Mouse (Mus musculus) 3134 (cell line): Measurements from ENCODE around the gene Tpd52l2.

Experiments
- DNase-seq: peaks from one replicate; pipeline ENCODE4 v3.0.0-alpha.2; 2011; ENCODE audit warnings: low spot score; ENCODE audit not compliant: insufficient read length; ENCODE audit errors: extremely low read depth

The Tpd52l2 gene

DNA sequence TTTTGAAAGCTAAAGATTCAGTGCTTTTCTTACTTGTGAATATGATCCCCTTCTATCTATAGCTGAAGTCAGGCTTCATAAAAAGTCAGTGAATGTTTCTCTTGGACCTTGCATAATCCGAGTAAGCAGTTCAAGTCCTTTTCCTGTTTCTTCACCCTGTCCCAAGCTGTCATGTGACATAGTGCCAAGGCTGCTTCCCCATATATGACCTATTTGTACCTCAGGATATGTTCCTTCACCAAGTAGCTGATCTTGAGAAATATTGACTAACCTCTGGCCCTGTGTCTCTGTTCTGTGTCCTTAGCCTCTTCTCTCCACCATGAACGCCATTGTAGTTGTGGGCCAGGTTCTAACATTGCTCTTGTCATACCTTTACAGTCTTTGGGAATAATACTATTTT is 39.5 kb downstream of the Tpd52l2 start:
- DNase-seq = no peak

DNA sequence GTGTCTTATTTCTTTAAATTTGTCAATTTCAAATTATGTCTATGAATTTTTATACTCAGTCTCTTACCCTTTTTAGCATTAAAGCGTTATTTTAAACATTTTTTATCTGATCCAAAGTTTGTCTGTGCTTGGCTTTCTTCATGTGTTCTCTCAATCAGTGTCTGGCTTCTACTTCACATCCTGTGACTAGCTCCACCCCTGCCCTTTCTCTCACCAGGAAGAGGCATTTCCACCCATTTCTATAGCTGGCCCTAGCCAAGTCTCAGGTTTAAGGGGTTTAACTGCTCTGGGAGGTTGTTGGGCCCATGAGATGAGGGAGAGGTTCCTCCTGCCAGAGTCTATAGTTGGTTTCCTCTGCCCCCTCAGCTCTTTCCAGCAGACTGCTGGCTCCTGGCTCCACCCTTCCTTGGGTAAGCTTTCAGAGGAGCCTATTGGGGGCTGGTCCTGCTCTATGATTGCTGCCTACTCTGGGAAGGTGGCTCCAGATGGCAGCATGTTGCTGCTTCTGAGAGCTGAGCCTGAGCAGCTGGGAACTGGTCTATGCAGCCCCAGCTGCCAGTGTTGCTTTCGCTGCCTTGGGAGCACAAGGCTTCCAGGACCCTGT is 40.6 kb downstream of the Tpd52l2 start:
- no peak for DNase-seq

DNA sequence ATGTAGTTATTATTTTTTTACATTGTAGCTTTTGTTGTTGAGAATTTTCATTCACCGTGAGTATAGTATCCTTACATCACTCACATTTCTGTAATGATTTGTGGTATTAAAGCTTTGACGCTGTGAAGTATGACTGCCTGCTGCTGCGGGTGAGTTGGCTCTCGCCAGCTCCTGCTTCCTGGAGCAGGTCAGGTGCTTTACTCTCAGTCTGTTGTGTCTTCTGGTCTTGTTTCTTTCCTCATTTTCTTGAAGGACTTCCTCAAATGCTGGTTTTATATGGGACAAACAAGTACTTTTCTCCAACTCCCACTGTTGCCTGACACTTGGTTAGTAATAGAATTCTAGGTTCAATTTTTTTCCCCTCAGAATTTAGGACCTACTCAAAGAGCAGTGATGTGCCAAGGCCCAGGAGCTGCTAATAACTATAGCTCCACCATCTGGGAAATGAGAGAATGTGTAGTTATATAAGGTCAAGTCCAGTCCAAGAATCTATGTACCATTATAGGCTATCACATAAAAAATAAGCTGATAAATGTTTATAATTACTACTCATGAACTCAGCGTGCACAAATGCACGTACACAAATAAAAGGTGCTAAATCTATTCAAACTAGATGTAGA is 44.9 kb downstream of the Tpd52l2 start:
- DNase-seq = no peak

DNA sequence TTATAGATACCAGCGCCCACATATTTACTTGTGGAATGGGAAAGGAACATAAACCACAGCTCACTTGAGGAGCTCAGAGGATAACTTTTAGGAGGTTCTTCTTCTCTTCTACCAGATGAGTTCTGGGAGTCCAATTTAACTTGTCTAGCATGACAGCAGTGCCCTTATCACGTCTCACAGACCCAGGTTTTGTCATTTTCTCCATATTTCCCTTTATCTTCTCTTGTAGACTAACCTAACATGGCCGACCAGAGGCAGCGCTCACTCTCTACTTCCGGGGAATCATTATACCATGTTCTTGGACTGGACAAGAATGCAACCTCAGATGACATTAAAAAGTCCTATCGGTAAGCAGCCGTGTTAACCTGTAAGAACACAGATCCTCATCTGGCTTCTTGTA is 49.2 kb downstream of the Tpd52l2 start:
- DNase-seq = no peak

DNA sequence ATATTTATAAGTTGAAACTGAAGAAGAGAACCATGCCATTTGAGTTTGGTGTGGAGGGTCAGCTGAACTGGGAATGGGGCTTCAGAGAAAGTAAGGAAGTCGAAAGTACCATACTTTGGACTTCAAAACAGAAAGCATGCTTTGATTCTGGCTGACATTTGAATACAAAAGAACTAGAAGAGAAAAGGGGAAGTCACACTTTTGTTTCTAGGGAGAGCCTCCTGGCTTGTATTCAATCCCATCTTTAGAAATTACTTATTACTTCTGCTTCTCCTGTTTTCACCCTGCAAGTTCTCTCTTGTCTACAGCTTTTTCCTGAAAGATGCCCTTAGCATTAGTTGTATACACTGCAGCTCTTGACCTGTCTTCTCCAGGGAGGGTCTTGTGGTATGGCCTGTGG is 51.3 kb downstream of the Tpd52l2 start:
- DNase-seq = no peak

DNA sequence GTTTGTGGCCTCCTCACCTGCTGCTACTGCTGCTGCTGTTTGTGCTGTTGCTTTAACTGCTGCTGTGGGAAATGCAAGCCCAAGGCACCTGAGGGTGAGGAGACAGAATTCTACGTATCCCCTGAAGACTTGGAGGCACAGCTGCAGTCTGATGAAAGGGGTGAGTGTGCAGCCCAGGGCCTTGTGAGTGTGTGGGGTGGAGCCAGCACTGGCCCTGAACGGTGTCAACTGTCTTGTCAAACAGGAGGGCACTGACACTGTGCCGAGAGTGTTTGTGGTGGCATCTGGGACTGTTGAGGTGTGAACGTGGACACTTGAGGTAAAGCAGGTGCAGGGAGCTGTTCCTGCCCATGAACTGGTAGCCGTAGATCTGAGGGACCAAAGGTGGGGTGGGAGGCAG is 51.7 kb downstream of the Tpd52l2 start:
- DNase-seq = no peak

DNA sequence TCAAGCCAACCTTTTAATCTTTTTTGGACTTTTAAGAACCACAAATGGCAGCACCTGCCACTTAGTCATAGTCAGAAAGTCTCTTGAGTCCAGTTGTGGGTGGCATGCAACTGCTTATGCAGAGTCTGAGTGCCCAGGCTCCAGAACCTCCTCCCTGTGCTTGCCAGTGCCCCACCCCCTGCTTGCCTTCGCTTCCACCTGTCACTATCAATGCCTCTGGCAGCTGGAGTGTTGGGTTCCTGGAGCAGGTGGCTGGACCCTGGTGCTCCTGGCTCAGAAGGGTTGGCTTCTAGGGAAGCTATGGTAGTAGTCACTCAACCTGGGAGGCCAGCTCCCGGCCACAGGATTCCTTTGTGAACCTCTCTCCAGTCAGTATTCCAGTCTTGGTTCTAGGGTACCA is 53.3 kb downstream of the Tpd52l2 start:
- DNase-seq = no peak

DNA sequence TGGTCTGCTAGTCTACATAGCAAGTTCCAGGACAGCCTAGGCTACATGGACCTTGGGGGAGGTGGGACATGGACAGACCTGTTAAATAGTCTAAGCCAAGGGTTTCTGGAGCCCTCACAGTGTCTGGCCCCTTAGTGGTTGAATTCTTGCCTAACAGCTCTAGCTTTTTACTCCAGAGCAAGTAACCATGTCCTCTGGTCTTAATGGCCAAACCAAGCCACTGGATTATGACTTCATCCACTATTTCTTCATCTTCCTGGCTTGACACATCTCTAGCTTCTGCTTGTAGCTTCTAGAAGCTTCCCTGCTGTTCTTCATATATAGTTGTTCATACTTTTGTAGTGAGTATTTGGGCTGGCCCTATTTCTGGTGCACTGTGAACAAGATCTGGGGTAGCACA is 56.8 kb downstream of the Tpd52l2 start:
- no peak for DNase-seq

DNA sequence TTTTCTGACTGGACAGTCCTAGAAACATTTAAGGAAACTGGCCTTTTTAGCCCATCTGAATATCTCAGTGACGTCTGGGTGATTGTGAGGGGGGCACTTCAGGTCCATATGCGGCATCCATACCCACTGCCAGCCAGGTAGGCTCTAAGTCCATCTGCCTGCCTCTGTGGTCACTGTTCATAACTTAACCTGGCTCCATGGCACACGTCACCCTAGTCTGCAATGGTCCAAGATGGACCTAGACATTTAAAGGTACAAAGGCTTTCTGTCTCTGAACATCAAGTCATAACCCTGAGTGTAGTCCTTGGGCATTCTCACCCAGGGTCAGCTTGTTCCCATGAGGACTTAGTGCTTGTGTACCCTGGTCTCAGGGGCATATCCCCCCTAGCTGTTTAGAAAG is 70.4 kb downstream of the Tpd52l2 start:
- DNase-seq = no peak
